27 mouse cellular contexts compared by ENCODE assay signal in the genomic region with DNA sequence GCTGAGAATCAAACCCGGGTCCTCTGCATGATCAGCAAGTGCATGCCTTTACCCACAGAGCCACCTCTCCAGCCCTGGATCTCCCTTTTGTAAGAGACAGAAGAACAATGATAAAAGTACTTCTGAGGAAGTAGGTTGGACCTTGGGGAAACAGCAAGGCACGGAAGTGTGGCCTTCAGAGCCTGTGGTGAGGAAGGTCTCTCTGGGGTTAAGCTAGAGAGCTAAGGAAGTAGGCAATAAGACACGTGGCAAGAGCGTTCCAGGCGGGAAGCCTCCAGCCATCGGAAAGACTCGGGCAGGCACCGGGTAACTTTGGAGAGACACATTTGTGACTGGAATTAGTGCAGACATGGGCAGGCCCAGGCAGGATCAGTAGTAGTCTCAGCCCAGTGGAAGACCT. TPM values are rescaled to one million over a fixed set of nuclear protein-coding genes. Genes with fewer than 3 reads are reported as not detected.
A peak's percentile ranks its signal among the peaks of the same experiment; 100 is the strongest.
DNase-seq lines count a peak whose midpoint lies in the region; ATAC-seq and TF ChIP-seq lines count a peak whose summit lies in the region.
"Had no signal": no experiment of that assay in that cellular context is flagged by ENCODE, and none has a peak within 500 bp of the region (broad histone marks: within the 10 kb centered on the region; RNA-seq: fewer than 3 reads in every experiment).

No protein-coding gene starts in this region.

- no peak overlapping the region for H3K9ac ChIP-seq in midbrain, embryonic 11.5 days (ENCODE audit: low read length)
- H3K9ac ChIP-seq in midbrain, embryonic 13.5 days (replicated peaks), result no peak overlapping the region
- H3K9ac ChIP-seq: embryonic facial prominence, embryonic 13.5 days; embryonic facial prominence, embryonic 15.5 days; forebrain, embryonic 12.5 days had no signal

- no peak for ATAC-seq in midbrain, embryonic 11.5 days (ENCODE audit: low FRiP score)
- ATAC-seq in midbrain, embryonic 13.5 days, result no peak
- ATAC-seq in granulocyte monocyte progenitor cell, adult 5-6 weeks (replicated peaks; ENCODE audit: poor library complexity, severe bottlenecking), result peak; percentile 17; the same call in 1 of the 2 replicates
- ATAC-seq in CD4-positive, CD25-positive, alpha-beta regulatory T cell, adult 4 months, result no peak
- ATAC-seq: activated CD4-positive, CD25-positive, alpha-beta regulatory T cell, adult 4 months; forebrain, embryonic 14.5 days; forebrain, embryonic 16.5 days had no signal

- DNase-seq in gastrocnemius, adult 2 months, result no peak
- no peak for DNase-seq in gastrocnemius, postnatal 4 days (ENCODE audit: low spot score in 2 of 2)
- DNase-seq in midbrain, embryonic 11.5 days (ENCODE audit: low spot score, missing footprints), result peak; percentile 49
- DNase-seq in left cerebral cortex, adult 18-20 months (ENCODE audit: low spot score in 2 of 2), result no peak
- DNase-seq: adrenal gland, adult 8-10 months; adrenal gland, postnatal 14 days; adrenal gland, postnatal 36 days; B cell, adult 2 months; cerebellum, adult 11 months; cerebellum, adult 18-20 months; cerebellum, adult 8-10 months; cerebellum, adult 9-11 months; cerebellum, postnatal 14 days; cerebellum, postnatal 36 days; embryo, embryonic 11 days had no signal

- no peaks in the 10 kb centered on the region for H3K4me1 ChIP-seq in midbrain, embryonic 11.5 days (ENCODE audit: control insufficient read depth, insufficient read depth, low read length)
- H3K4me1 ChIP-seq in midbrain, embryonic 13.5 days (replicated peaks), result no peaks in the 10 kb centered on the region
- H3K4me1 ChIP-seq: forebrain, embryonic 12.5 days had no signal

- H3K27me3 ChIP-seq in midbrain, embryonic 11.5 days (ENCODE audit: control insufficient read depth, insufficient read depth, low read length), result no peaks in the 10 kb centered on the region
- no peaks in the 10 kb centered on the region for H3K27me3 ChIP-seq in midbrain, embryonic 13.5 days
- H3K27me3 ChIP-seq: embryonic facial prominence, embryonic 13.5 days; embryonic facial prominence, embryonic 15.5 days; forebrain, embryonic 12.5 days had no signal

- WGBS in midbrain, embryonic 11.5 days, result 90% methylated on average over 8 of the region's 8 CpGs
- 90% methylated on average over 8 of the region's 8 CpGs for WGBS in midbrain, embryonic 13.5 days

- no peak for TF ChIP-seq CTCF in gastrocnemius, adult 2 months (IDR thresholded peaks at IDR 0.05)

- intact Hi-C loops in gastrocnemius, adult 2 months (cut with DNase I), result no loop called here

- H3K4me2 ChIP-seq in midbrain, embryonic 11.5 days, result no peak overlapping the region
- no peak overlapping the region for H3K4me2 ChIP-seq in midbrain, embryonic 13.5 days (replicated peaks)
- H3K4me2 ChIP-seq: embryonic facial prominence, embryonic 13.5 days; embryonic facial prominence, embryonic 15.5 days; forebrain, embryonic 12.5 days had no signal

- no peaks in the 10 kb centered on the region for H3K9me3 ChIP-seq in midbrain, embryonic 11.5 days (ENCODE audit: control insufficient read depth, low read length)
- H3K9me3 ChIP-seq in midbrain, embryonic 13.5 days, result 0 out of 2 replicates have a peak, but pooled peaks cover 2% of the 10 kb centered on the region
- H3K9me3 ChIP-seq: embryonic facial prominence, embryonic 13.5 days; embryonic facial prominence, embryonic 15.5 days had no signal

- no peak overlapping the region for H3K4me3 ChIP-seq in gastrocnemius, adult 2 months
- no peak overlapping the region for H3K4me3 ChIP-seq in midbrain, embryonic 11.5 days (ENCODE audit: low read depth, low read length)
- no peak overlapping the region for H3K4me3 ChIP-seq in midbrain, embryonic 13.5 days (replicated peaks)
- H3K4me3 ChIP-seq: embryonic facial prominence, embryonic 13.5 days; embryonic facial prominence, embryonic 15.5 days; erythroblast, embryonic 14.5 days; forebrain, embryonic 10.5 days; forebrain, embryonic 12.5 days had no signal

- no peaks in the 10 kb centered on the region for H3K36me3 ChIP-seq in midbrain, embryonic 11.5 days (ENCODE audit: control insufficient read depth, insufficient read depth, low read length)
- no peaks in the 10 kb centered on the region for H3K36me3 ChIP-seq in midbrain, embryonic 13.5 days
- H3K36me3 ChIP-seq: embryonic facial prominence, embryonic 13.5 days; embryonic facial prominence, embryonic 15.5 days; forebrain, embryonic 10.5 days; forebrain, embryonic 12.5 days had no signal

- peak overlapping the region; percentile 48 for H3K27ac ChIP-seq in gastrocnemius, adult 2 months
- H3K27ac ChIP-seq in midbrain, embryonic 11.5 days (ENCODE audit: low read depth, low read length), result no peak overlapping the region
- no peak overlapping the region for H3K27ac ChIP-seq in midbrain, embryonic 13.5 days
- H3K27ac ChIP-seq: embryonic facial prominence, embryonic 13.5 days; embryonic facial prominence, embryonic 15.5 days; forebrain, embryonic 10.5 days; forebrain, embryonic 12.5 days had no signal

RNA-seq across cellular contexts. Expression of a gene that starts 6.3 kb away (rescaled TPM):
- 10 to 100 TPM; 39.9 to 48.6 TPM for total RNA-seq in gastrocnemius, adult 2 months (2021)
- 100 to 1,000 TPM; 172 to 194 TPM for total RNA-seq in gastrocnemius, postnatal 4 days (2021)
- polyA plus RNA-seq in midbrain, embryonic 11.5 days (2014; fragmentation: Nextera tagmentation; extraction: Ambion mirVana), result 17.4 and 21.8 TPM in 2 replicates
- 17.5 and 18.9 TPM in 2 replicates for polyA plus RNA-seq in midbrain, embryonic 13.5 days (2015; fragmentation: Nextera tagmentation; extraction: Ambion mirVana)
- 1.0 and 4.0 TPM in 2 replicates for total RNA-seq in granulocyte monocyte progenitor cell, adult 5-6 weeks (2014; fragmentation: Nextera tagmentation)
- 0.43 and 5.5 TPM in 2 replicates for total RNA-seq in granulocyte monocyte progenitor cell, adult 5-6 weeks (2017)
- 10 to 100 TPM; 34.6 to 34.8 TPM for total RNA-seq in left cerebral cortex, adult 18-20 months (2021)
- 10 to 100 TPM; 17.8 to 34.4 TPM for polyA plus RNA-seq in CD4-positive, CD25-positive, alpha-beta regulatory T cell, adult 4 months (2017; shearing (Covaris generic))

RNA-seq across cellular contexts. Expression of a gene that starts 21.9 kb away (rescaled TPM):
- total RNA-seq in gastrocnemius, adult 2 months (2021), result under 1 TPM; 0.10 to 0.56 TPM
- under 1 TPM; 0.57 to 0.69 TPM for total RNA-seq in gastrocnemius, postnatal 4 days (2021)
- polyA plus RNA-seq in midbrain, embryonic 11.5 days (2014; fragmentation: Nextera tagmentation; extraction: Ambion mirVana), result 0.10 TPM in 1 of 2 replicates, not detected in the other
- polyA plus RNA-seq in midbrain, embryonic 13.5 days (2015; fragmentation: Nextera tagmentation; extraction: Ambion mirVana), result 0.84 and 1.0 TPM in 2 replicates
- not detected in 2 replicates for total RNA-seq in granulocyte monocyte progenitor cell, adult 5-6 weeks (2014; fragmentation: Nextera tagmentation)
- not detected in 2 replicates for total RNA-seq in granulocyte monocyte progenitor cell, adult 5-6 weeks (2017)
- total RNA-seq in left cerebral cortex, adult 18-20 months (2021), result 1 to 10 TPM; 3.8 TPM
- 1 to 10 TPM; 2.1 to 3.0 TPM for polyA plus RNA-seq in CD4-positive, CD25-positive, alpha-beta regulatory T cell, adult 4 months (2017; shearing (Covaris generic))
- total RNA-seq: MEL had no signal
- polyA plus RNA-seq: erythroblast, embryonic 14.5 days had no signal

RNA-seq across cellular contexts. Expression of a gene that starts 40.2 kb away (rescaled TPM):
- 10 to 100 TPM; 66.3 to 72.8 TPM for total RNA-seq in gastrocnemius, adult 2 months (2021)
- total RNA-seq in gastrocnemius, postnatal 4 days (2021), result 100 to 1,000 TPM; 131 to 132 TPM
- 69.2 and 74.2 TPM in 2 replicates for polyA plus RNA-seq in midbrain, embryonic 11.5 days (2014; fragmentation: Nextera tagmentation; extraction: Ambion mirVana)
- polyA plus RNA-seq in midbrain, embryonic 13.5 days (2015; fragmentation: Nextera tagmentation; extraction: Ambion mirVana), result 53.5 and 56.2 TPM in 2 replicates
- total RNA-seq in granulocyte monocyte progenitor cell, adult 5-6 weeks (2014; fragmentation: Nextera tagmentation), result 146 and 152 TPM in 2 replicates
- 146 and 175 TPM in 2 replicates for total RNA-seq in granulocyte monocyte progenitor cell, adult 5-6 weeks (2017)
- 100 to 1,000 TPM in 1 of 2 experiments, 10 to 100 TPM in 1; 99.0 to 102 TPM for total RNA-seq in left cerebral cortex, adult 18-20 months (2021)
- polyA plus RNA-seq in CD4-positive, CD25-positive, alpha-beta regulatory T cell, adult 4 months (2017; shearing (Covaris generic)), result 10 to 100 TPM; 40.5 to 57.0 TPM

Comparison
In these comparisons a context has a peak if more than half of its experiments do, and no peak if none do; other contexts are left out.
1. RNA of a gene that starts 6.3 kb away (total RNA-seq): 172 to 194 TPM in gastrocnemius, postnatal 4 days, 39.9 to 48.6 TPM in gastrocnemius, adult 2 months and 34.6 to 34.8 TPM in left cerebral cortex, adult 18-20 months; 0.43 to 5.5 TPM in granulocyte monocyte progenitor cell, adult 5-6 weeks; every median in the first group is over 4 times any median in the second.